Mouse (Mus musculus) liver, embryonic 11.5 days (tissue): ENCODE results near the gene Pip4p1. TPM values are rescaled to one million over a fixed set of nuclear protein-coding genes. Genes with fewer than 3 reads are reported as not detected.
"Not testable (repeated sequence)": the region's sequence is repeated elsewhere in the genome, so short reads cannot be mapped to it uniquely, and the experiment has no call there.

Source experiments
- ATAC-seq: fragments of 200-750 bp; cut with Nextera tagmentation; replicated peaks from 2 replicates; pipeline ENCODE4 v1.8.0; 2017; ENCODE audit warnings: moderate number of reproducible peaks, mild to moderate bottlenecking, moderate TSS enrichment, moderate library complexity; ENCODE audit not compliant: low FRiP score
- DNase-seq: peaks from one replicate; pipeline ENCODE4 v3.0.0-alpha.2; 2017; ENCODE audit warnings: low spot score
- H3K27ac ChIP-seq: fragments of 300-500 bp; sonication (generic); 2 replicates; pipeline ENCODE4 v1.5.1; 2014; ENCODE audit warnings: mild to moderate bottlenecking, low read depth, low read length, control low read depth
- H3K27me3 ChIP-seq: fragments of 300-500 bp; sonication (generic); replicated peaks from 2 replicates; pipeline ENCODE4 v1.6.1; 2014; ENCODE audit warnings: low read length, mixed read lengths; ENCODE audit not compliant: control insufficient read depth, insufficient read depth
- H3K36me3 ChIP-seq: fragments of 300-500 bp; sonication (generic); 2 replicates; pipeline ENCODE4 v1.6.1; 2014; ENCODE audit warnings: mild to moderate bottlenecking, low read length, moderate library complexity, mixed read lengths; ENCODE audit not compliant: control insufficient read depth, insufficient read depth
- H3K4me1 ChIP-seq: fragments of 300-500 bp; sonication (generic); replicated peaks from 2 replicates; pipeline ENCODE4 v1.6.1; 2014; ENCODE audit warnings: low read length, mixed read lengths; ENCODE audit not compliant: control insufficient read depth, insufficient read depth
- H3K4me2 ChIP-seq: fragments of 300-500 bp; sonication (generic); 2 replicates; pipeline ENCODE4 v1.6.1; 2014; ENCODE audit warnings: mild to moderate bottlenecking, control low read depth, moderate library complexity
- H3K4me3 ChIP-seq: fragments of 300-500 bp; sonication (generic); 2 replicates; pipeline ENCODE4 v1.5.1; 2014; ENCODE audit warnings: low read depth, low read length, control low read depth
- H3K9ac ChIP-seq: fragments of 300-500 bp; sonication (generic); 2 replicates; pipeline ENCODE4 v1.6.1; 2014; ENCODE audit warnings: low read depth, low read length, control low read depth
- H3K9me3 ChIP-seq: fragments of 300-500 bp; sonication (generic); 2 replicates; pipeline ENCODE4 v1.6.1; 2016; ENCODE audit warnings: low read length, inconsistent platforms, mixed read lengths; ENCODE audit not compliant: control insufficient read depth
- WGBS: fragments of 180-500 bp; shearing (Covaris S2); extraction: QIAGEN DNeasy Blood & Tissue Kit; methylation state at CpG from one replicate; pipeline ENCODE4 v1.1.7; 2014; 5-methylcytosine and 5-hydroxymethylcytosine counted together
- polyA plus RNA-seq: library from polyadenylated mRNA; unstranded; fragments of >200 nt; fragmentation: Nextera tagmentation; extraction: Ambion mirVana; gene quantifications from 2 replicates; pipeline ENCODE4 v1.2.1, GENCODE M21; 2014

Gene Pip4p1
- polyA plus RNA-seq, 1 experiment from 2014 or later = 36.9 TPM

DNA sequence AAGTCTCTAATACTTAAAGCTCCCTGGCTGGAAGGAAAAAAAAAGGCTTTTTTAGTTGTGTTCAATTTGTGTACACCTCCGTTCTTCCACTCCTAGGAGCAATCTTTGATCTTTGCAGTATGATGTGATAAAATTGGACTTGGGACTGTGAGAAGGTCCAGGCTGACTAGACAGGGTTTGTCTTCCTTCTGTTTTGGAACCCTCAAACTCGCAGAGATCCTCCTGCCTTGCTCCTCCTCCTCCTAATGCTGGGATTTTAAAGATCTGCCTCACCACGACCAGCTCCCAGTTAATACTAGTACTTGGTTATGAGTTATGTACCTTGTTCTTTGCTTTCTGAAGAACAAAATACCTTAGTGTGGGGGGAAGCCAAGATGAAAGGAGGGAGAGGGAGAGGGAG is 14.9 kb upstream of the Pip4p1 start:
- not testable (repeated sequence) for ATAC-seq, H3K27me3 ChIP-seq, H3K4me1 ChIP-seq, DNase-seq, H3K9me3 ChIP-seq, H3K27ac ChIP-seq, H3K36me3 ChIP-seq
- 30% methylated on average over 3 of the region's 3 CpGs for WGBS
- peak overlapping the region; percentile 77 for H3K9ac ChIP-seq
- H3K4me2 ChIP-seq = peak overlapping the region; percentile 79
- H3K4me3 ChIP-seq = peak overlapping the region; percentile 67

DNA sequence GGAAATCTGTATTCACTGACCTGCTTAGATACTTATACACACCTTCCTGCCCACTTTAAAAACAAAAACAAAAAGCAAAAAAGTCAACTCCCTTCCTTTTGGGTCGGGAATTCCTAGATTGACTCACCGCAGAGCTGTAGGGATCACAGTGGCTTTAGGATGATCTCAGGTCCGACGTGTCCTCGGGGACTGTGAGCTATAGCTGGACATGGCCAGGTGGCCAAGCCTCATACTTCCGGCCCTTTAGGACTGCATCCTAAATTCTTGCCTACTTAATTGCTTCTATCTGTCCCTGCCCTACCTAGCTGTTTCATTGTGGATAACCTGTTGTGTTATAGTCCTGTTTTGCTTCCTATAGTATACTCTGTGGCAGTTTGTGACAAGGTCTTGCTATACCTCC is 14.4 kb upstream of the Pip4p1 start:
- Histone ChIP-seq H3K9ac (peak overlapping the region; percentile 77), H3K4me3 (peak overlapping the region; percentile 67), H3K27ac (peak overlapping the region; percentile 83), H3K4me2 (peak overlapping the region; percentile 79)
- H3K27me3 ChIP-seq, H3K4me1 ChIP-seq, ATAC-seq, DNase-seq, H3K9me3 ChIP-seq, H3K36me3 ChIP-seq: not testable (repeated sequence)
- 13% methylated on average over 6 of the region's 6 CpGs for WGBS

DNA sequence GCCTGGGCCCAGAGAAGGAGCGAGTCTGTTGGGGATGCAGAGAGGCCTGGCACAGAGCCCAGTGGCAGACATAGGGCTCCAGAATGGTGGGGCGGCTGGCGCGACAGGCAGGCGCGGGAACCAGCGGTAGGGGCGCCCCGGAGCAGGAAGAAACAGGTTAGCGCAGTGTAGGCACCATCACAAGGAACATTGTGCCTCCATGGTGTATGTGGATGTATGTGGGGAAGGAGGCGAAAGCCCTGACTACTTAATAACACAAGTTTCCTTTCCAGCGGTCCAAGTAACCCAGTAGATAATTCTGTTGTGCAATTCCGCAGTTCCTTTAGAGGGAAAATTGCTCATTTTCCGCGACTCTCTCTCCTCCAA is 14.0 kb upstream of the Pip4p1 start:
- ATAC-seq = peak; percentile 91

DNA sequence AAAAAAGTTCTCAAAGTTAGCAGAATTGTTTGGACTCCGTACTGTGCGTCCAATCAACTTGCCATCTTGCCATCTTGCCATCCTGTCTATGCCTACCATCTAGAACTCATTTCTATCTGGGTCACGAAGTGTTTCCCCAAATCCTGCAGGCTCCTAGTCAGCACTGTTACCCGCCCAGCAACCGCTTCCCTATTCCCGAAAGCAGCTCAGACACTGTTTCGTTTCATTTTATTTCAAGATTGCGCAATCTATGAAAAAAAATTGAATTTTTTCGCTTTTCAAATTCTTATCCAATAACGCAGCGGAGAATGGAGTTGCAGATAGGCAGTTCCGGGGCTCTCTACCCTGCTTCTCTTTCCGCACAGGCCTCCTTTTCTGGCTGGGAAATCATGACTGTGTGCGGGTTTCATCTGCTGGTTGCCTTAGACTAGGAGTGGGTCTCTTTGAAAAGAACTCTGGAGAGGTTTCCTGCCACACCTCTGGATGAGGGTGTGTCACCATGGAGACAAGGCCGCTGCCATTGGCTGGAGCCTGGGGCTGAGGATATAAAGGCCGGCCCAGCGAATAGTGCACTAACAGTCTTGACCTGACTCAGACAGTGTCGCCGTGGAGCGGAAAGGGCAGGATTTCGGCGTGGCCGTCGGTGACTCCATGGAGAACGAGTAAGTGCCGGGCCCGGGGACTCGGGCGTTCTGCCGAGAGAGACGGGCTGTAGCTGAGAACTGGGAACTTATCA is 13.4 kb upstream of the Pip4p1 start, which contains the start of gene Gm49342:
Gene Gm49342 (plus strand): TSS at position 586 of the 736 bp plus-strand sequence.
- no peaks in the 10 kb centered on the region for H3K4me1 ChIP-seq
- peak within 1 kb of the TSS; percentile 83 for H3K27ac ChIP-seq
- peak; percentile 99 for ATAC-seq
- H3K4me2 ChIP-seq = peak within 1 kb of the TSS; percentile 79
- H3K27me3 ChIP-seq = no peaks in the 10 kb centered on the region
- peak within 1 kb of the TSS; percentile 77 for H3K9ac ChIP-seq
- no peaks in the 10 kb centered on the region for H3K9me3 ChIP-seq
- no peaks in the 10 kb centered on the region for H3K36me3 ChIP-seq
- WGBS = 10% methylated on average over 31 of the region's 31 CpGs
- H3K4me3 ChIP-seq = peak within 1 kb of the TSS; percentile 67
- DNase-seq = peak; percentile 96

More for the DNA sequence above, 14.0 kb upstream of the Pip4p1 start:
- Histone ChIP-seq H3K27ac (peak overlapping the region; percentile 83), H3K4me3 (peak overlapping the region; percentile 67), H3K4me2 (peak overlapping the region; percentile 79), H3K9ac (peak overlapping the region; percentile 77)
- not testable (repeated sequence) for H3K9me3 ChIP-seq, H3K27me3 ChIP-seq, DNase-seq, H3K4me1 ChIP-seq, H3K36me3 ChIP-seq
- WGBS = under 1% methylated on average over 15 of the region's 15 CpGs

DNA sequence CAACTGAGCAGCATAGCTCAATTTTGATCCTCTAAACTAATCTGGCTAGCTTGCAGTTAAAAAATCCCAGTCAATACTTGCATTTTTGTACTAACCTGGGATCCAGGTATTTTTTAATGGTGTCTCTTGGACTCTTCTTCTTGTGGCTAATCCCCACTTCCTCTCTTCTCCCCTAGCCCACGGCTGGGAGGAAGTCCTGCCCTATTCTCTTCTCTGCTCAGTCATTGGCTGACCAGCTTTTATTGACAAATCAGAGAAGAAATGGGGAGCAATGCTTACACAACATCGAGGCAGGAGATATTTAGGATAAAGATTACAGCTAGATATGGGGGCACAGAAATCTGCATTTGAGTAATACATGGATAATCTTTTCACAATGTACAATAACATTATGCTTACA is 8.3 kb upstream of the Pip4p1 start:
- no peak for DNase-seq
- no peaks in the 10 kb centered on the region for H3K9me3 ChIP-seq
- no peak overlapping the region for H3K4me3 ChIP-seq
- no peaks in the 10 kb centered on the region for H3K4me1 ChIP-seq
- peak overlapping the region; percentile 19; the same call in 1 of the 2 replicates for H3K4me2 ChIP-seq
- H3K27me3 ChIP-seq = no peaks in the 10 kb centered on the region
- no peak for ATAC-seq
- no peak overlapping the region for H3K9ac ChIP-seq
- no peak overlapping the region for H3K27ac ChIP-seq
- H3K36me3 ChIP-seq = no peaks in the 10 kb centered on the region
- WGBS = 30% methylated on average over 2 of the region's 2 CpGs

DNA sequence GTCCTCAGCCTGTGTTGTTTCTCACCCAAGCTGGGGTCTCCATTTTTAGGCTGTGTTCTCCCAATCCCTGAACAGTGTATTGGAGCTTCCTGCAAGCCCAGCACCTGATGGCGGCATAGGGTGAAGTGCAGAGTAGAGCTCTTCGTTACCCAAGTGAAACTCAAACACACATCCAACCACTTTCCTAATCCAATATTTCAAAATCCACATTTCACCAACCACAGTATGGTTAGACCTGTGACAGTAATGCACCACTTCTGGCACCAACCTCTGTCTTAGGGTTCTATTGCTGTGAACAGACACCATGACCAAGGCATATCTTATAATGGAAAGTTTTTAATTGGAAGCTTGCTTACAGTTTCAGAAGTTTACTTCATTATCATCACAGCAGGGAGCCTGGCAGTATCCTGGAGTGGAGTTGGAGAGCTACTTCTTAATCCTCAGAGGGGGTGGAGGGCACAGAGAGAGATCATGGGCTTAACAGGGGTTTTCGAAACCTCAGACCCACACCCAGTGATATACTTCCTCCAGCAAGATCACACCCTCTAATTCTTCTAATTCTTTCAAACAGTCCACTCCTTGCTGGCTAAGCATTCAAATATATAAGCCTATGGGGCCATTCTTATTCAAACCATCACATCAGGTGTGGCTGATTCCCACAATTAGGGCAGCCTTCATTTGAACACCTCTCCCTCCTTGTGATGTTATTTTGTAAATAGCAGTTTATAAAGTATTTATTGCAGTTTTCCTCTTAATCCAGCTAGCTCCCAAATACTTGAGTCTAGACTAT is 7.7 kb upstream of the Pip4p1 start:
- Histone ChIP-seq H3K9ac (no peak overlapping the region), H3K36me3 (no peaks in the 10 kb centered on the region), H3K4me3 (no peak overlapping the region), H3K4me2 (peak overlapping the region; percentile 19; the same call in 1 of the 2 replicates), H3K27ac (no peak overlapping the region), H3K4me1 (no peaks in the 10 kb centered on the region), H3K27me3 (no peaks in the 10 kb centered on the region), H3K9me3 (no peaks in the 10 kb centered on the region)
- no peak for DNase-seq
- no peak for ATAC-seq
- 90% methylated on average over 3 of the region's 3 CpGs for WGBS

DNA sequence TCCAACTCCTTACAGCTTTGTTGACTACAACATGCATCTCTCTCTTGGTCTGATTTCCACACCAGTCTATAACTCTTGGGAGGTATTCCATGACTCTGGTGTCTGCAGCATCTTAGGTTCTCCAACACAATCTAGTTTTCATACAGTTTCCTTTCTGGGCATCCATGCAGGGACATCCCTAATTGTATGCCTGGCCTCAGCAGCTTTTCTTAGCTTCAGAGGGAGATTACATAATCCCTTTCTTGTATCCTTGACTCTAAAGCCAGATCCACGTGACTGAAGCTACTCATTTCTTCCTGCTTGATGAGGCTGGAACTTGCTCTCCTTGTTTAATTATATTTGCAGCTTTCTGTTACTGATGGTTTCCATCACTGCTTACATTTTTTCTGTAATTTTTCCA is 6.0 kb upstream of the Pip4p1 start:
- Histone ChIP-seq H3K4me1 (peaks cover 5% of the 10 kb centered on the region), H3K27me3 (no peaks in the 10 kb centered on the region), H3K4me2 (no peak overlapping the region), H3K9ac (no peak overlapping the region), H3K4me3 (no peak overlapping the region), H3K36me3 (no peaks in the 10 kb centered on the region), H3K27ac (no peak overlapping the region), H3K9me3 (no peaks in the 10 kb centered on the region)
- ATAC-seq = no peak
- DNase-seq = no peak
- 67% methylated on average over 1 of the region's 1 CpGs for WGBS

DNA sequence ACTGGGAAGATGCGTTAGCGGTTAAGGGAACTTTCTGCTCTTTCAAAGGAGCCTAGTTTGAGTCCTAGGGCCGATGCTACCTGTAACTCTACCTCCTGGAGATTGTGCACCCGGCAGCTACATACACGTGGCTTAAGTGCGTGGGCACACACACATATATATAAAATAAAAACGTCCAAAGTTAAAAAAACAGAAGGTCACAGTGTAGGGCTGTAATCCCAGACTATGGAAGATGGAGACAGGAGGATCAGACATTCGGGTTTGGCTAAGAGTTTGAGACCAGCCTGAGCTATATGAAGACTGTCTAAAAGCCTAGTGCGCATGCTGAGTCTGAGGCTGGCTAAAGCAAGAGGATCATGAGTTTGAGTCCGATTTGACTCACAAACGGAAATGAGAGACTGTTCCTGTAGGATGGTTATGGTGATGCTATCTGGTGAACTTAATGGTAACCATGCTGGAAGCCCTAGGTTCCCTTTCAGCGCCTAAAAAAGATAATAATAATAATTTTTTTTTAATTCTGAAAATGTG is 901 bp upstream of the Pip4p1 start:
- 11% methylated on average over 12 of the region's 12 CpGs for WGBS
- Histone ChIP-seq H3K9me3 (no peaks in the 10 kb centered on the region), H3K27me3 (no peaks in the 10 kb centered on the region), H3K9ac (peak overlapping the region; percentile 76), H3K27ac (peak overlapping the region; percentile 95), H3K4me3 (peak overlapping the region; percentile 89), H3K4me2 (peak overlapping the region; percentile 92), H3K4me1 (peaks cover 20% of the 10 kb centered on the region), H3K36me3 (peaks cover 22% of the 10 kb centered on the region)
- DNase-seq (no peak), ATAC-seq (no peak)
